Mouse (Mus musculus): ENCODE measurements around the gene Igfbp5. TPM values are rescaled to one million over a fixed set of nuclear protein-coding genes. Genes with fewer than 3 reads are reported as not detected.

Igfbp5 gene
- polyA plus RNA-seq, 1 experiment, result 273 TPM

GRCm38 (mm10) chr1:72879319-72879634 lies 4.6 kb upstream of the Igfbp5 start:
- Histone ChIP-seq H3K36me3 (ENCODE audit: control insufficient read depth, insufficient read depth, low read length) (no peaks in the 10 kb centered on the region), H3K4me1 (ENCODE audit: control insufficient read depth, insufficient read depth, low read length) (peaks cover 11% of the 10 kb centered on the region; the same call in 1 of the 2 replicates), H3K27me3 (replicated peaks; ENCODE audit: control insufficient read depth, insufficient read depth, low read length) (no peaks in the 10 kb centered on the region), H3K4me3 (ENCODE audit: insufficient read depth, low read depth, low read length) (no peak overlapping the region), H3K27ac (ENCODE audit: insufficient read depth, low read depth, low read length) (no peak overlapping the region)
- TF ChIP-seq POLR2A (IDR thresholded peaks at IDR 0.05; ENCODE audit: low read depth, low read length) (no peak), CTCF (conservative IDR thresholded peaks at IDR 0.05; ENCODE audit: insufficient read depth, insufficient read length, low read depth, low read length) (peak; percentile 28; the same call in 1 of the 2 replicates)
- DNase-seq, result no peak
- 61% methylated on average over 4 of the region's 4 CpGs for WGBS

- Histone ChIP-seq H3K27ac (ENCODE audit: insufficient read depth, low read depth, low read length) (no peak overlapping the region), H3K4me1 (ENCODE audit: control insufficient read depth, insufficient read depth, low read length) (peaks cover 11% of the 10 kb centered on the region; the same call in 1 of the 2 replicates), H3K4me3 (ENCODE audit: insufficient read depth, low read depth, low read length) (no peak overlapping the region), H3K36me3 (ENCODE audit: control insufficient read depth, insufficient read depth, low read length) (no peaks in the 10 kb centered on the region), H3K27me3 (replicated peaks; ENCODE audit: control insufficient read depth, insufficient read depth, low read length) (no peaks in the 10 kb centered on the region)
- WGBS, result 33% methylated on average over 25 of the region's 25 CpGs
- TF ChIP-seq CTCF (conservative IDR thresholded peaks at IDR 0.05; ENCODE audit: insufficient read depth, insufficient read length, low read depth, low read length), result no peak
- no peak for TF ChIP-seq POLR2A (IDR thresholded peaks at IDR 0.05; ENCODE audit: low read depth, low read length)
- no peak for DNase-seq
These were observed 4.0 kb upstream of the Igfbp5 start for GRCm38 (mm10) chr1:72878473-72879318.

- TF ChIP-seq POLR2A (IDR thresholded peaks at IDR 0.05; ENCODE audit: low read depth, low read length), result no peak
- TF ChIP-seq CTCF (conservative IDR thresholded peaks at IDR 0.05; ENCODE audit: insufficient read depth, insufficient read length, low read depth, low read length), result peak; percentile 90
- Histone ChIP-seq H3K4me1 (ENCODE audit: control insufficient read depth, insufficient read depth, low read length) (peaks cover 11% of the 10 kb centered on the region; the same call in 1 of the 2 replicates), H3K27me3 (replicated peaks; ENCODE audit: control insufficient read depth, insufficient read depth, low read length) (no peaks in the 10 kb centered on the region), H3K4me3 (ENCODE audit: insufficient read depth, low read depth, low read length) (no peak overlapping the region), H3K36me3 (ENCODE audit: control insufficient read depth, insufficient read depth, low read length) (no peaks in the 10 kb centered on the region), H3K27ac (ENCODE audit: insufficient read depth, low read depth, low read length) (no peak overlapping the region)
- peak; percentile 82 for DNase-seq
- WGBS, result 0% methylated on average over 3 of the region's 3 CpGs
These were observed 3.2 kb upstream of the Igfbp5 start for GRCm38 (mm10) chr1:72877892-72878291.

- Histone ChIP-seq H3K27me3 (replicated peaks; ENCODE audit: control insufficient read depth, insufficient read depth, low read length) (no peaks in the 10 kb centered on the region), H3K4me3 (ENCODE audit: insufficient read depth, low read depth, low read length) (no peak overlapping the region), H3K36me3 (ENCODE audit: control insufficient read depth, insufficient read depth, low read length) (no peaks in the 10 kb centered on the region), H3K4me1 (ENCODE audit: control insufficient read depth, insufficient read depth, low read length) (peaks cover 11% of the 10 kb centered on the region; the same call in 1 of the 2 replicates), H3K27ac (ENCODE audit: insufficient read depth, low read depth, low read length) (no peak overlapping the region)
- DNase-seq, result no peak
- TF ChIP-seq CTCF (conservative IDR thresholded peaks at IDR 0.05; ENCODE audit: insufficient read depth, insufficient read length, low read depth, low read length) (no peak), POLR2A (IDR thresholded peaks at IDR 0.05; ENCODE audit: low read depth, low read length) (no peak)
- 48% methylated on average over 3 of the region's 3 CpGs for WGBS
These were observed 1.4 kb upstream of the Igfbp5 start for GRCm38 (mm10) chr1:72876111-72876510.

- DNase-seq, result peak; percentile 72
- 13% methylated on average over 3 of the region's 3 CpGs for WGBS
- no peak overlapping the region for H3K27ac ChIP-seq (ENCODE audit: insufficient read depth, low read depth, low read length)
- H3K36me3 ChIP-seq (ENCODE audit: control insufficient read depth, insufficient read depth, low read length), result no peaks in the 10 kb centered on the region
- no peak overlapping the region for H3K4me3 ChIP-seq (ENCODE audit: insufficient read depth, low read depth, low read length)
- H3K4me1 ChIP-seq (ENCODE audit: control insufficient read depth, insufficient read depth, low read length), result peaks cover 11% of the 10 kb centered on the region; the same call in 1 of the 2 replicates
- TF ChIP-seq POLR2A (IDR thresholded peaks at IDR 0.05; ENCODE audit: low read depth, low read length) (no peak), CTCF (conservative IDR thresholded peaks at IDR 0.05; ENCODE audit: insufficient read depth, insufficient read length, low read depth, low read length) (no peak)
- H3K27me3 ChIP-seq (replicated peaks; ENCODE audit: control insufficient read depth, insufficient read depth, low read length), result no peaks in the 10 kb centered on the region
These were observed 1.0 kb upstream of the Igfbp5 start for GRCm38 (mm10) chr1:72875708-72876107.

GRCm38 (mm10) chr1:72873511-72874286 lies 985 bp downstream of the Igfbp5 start:
- peaks cover 8% of the 10 kb centered on the region; the same call in 1 of the 2 replicates for H3K4me1 ChIP-seq (ENCODE audit: control insufficient read depth, insufficient read depth, low read length)
- under 1% methylated on average over 43 of the region's 43 CpGs for WGBS
- peak overlapping the region; percentile 84 for H3K27ac ChIP-seq (ENCODE audit: insufficient read depth, low read depth, low read length)
- TF ChIP-seq POLR2A (IDR thresholded peaks at IDR 0.05; ENCODE audit: low read depth, low read length) (peak; percentile 7), CTCF (conservative IDR thresholded peaks at IDR 0.05; ENCODE audit: insufficient read depth, insufficient read length, low read depth, low read length) (no peak)
- H3K27me3 ChIP-seq (replicated peaks; ENCODE audit: control insufficient read depth, insufficient read depth, low read length), result no peaks in the 10 kb centered on the region
- peak; percentile 83 for DNase-seq
- H3K4me3 ChIP-seq (ENCODE audit: insufficient read depth, low read depth, low read length), result peak overlapping the region; percentile 65
- no peaks in the 10 kb centered on the region for H3K36me3 ChIP-seq (ENCODE audit: control insufficient read depth, insufficient read depth, low read length)

GRCm38 (mm10) chr1:72873078-72873477 lies 1.6 kb downstream of the Igfbp5 start:
- Histone ChIP-seq H3K4me3 (ENCODE audit: insufficient read depth, low read depth, low read length) (peak overlapping the region; percentile 65), H3K4me1 (ENCODE audit: control insufficient read depth, insufficient read depth, low read length) (peaks cover 3% of the 10 kb centered on the region; the same call in 1 of the 2 replicates), H3K27ac (ENCODE audit: insufficient read depth, low read depth, low read length) (peak overlapping the region; percentile 84), H3K27me3 (replicated peaks; ENCODE audit: control insufficient read depth, insufficient read depth, low read length) (no peaks in the 10 kb centered on the region), H3K36me3 (ENCODE audit: control insufficient read depth, insufficient read depth, low read length) (no peaks in the 10 kb centered on the region)
- DNase-seq, result no peak
- WGBS, result under 1% methylated on average over 16 of the region's 16 CpGs
- no peak for TF ChIP-seq POLR2A (IDR thresholded peaks at IDR 0.05; ENCODE audit: low read depth, low read length)
- no peak for TF ChIP-seq CTCF (conservative IDR thresholded peaks at IDR 0.05; ENCODE audit: insufficient read depth, insufficient read length, low read depth, low read length)
